In genomic region chr14:68218471-68218870, GRCm38 (mm10) we compare ENCODE assay signal across 11 mouse cellular contexts.
DNase-seq lines count a peak whose midpoint lies in the region; ATAC-seq and TF ChIP-seq lines count a peak whose summit lies in the region.
"Had no signal": no experiment of that assay in that cellular context is flagged by ENCODE, and none has a peak within 500 bp of the region (broad histone marks: within the 10 kb centered on the region; RNA-seq: fewer than 3 reads in every experiment).

No protein-coding gene starts in this region.

- H3K9me3 ChIP-seq in forebrain, postnatal 0 days (ENCODE audit: low read length) = no peaks in the 10 kb centered on the region
- no peaks in the 10 kb centered on the region for H3K9me3 ChIP-seq in forebrain, embryonic 11.5 days (ENCODE audit: control insufficient read depth, low read length)
- H3K9me3 ChIP-seq in kidney, postnatal 0 days (replicated peaks; ENCODE audit: low read length) = no peaks in the 10 kb centered on the region
- H3K9me3 ChIP-seq in liver, embryonic 11.5 days (ENCODE audit: control insufficient read depth, low read length) = no peaks in the 10 kb centered on the region

- ATAC-seq in forebrain, postnatal 0 days = 0 out of 2 replicates have a peak, but pooled peaks have one; percentile 36
- ATAC-seq in forebrain, embryonic 11.5 days (replicated peaks; ENCODE audit: low FRiP score) = no peak
- no peak for ATAC-seq in kidney, postnatal 0 days (replicated peaks; ENCODE audit: low FRiP score, low read depth)
- ATAC-seq in liver, embryonic 11.5 days (replicated peaks; ENCODE audit: low FRiP score) = no peak
- ATAC-seq: lung, postnatal 0 days; Patski had no signal

- 65% methylated on average over 4 of the region's 4 CpGs for WGBS in forebrain, postnatal 0 days
- WGBS in forebrain, embryonic 11.5 days = 80% methylated on average over 4 of the region's 4 CpGs
- WGBS in kidney, postnatal 0 days = 34% methylated on average over 4 of the region's 4 CpGs
- WGBS in liver, embryonic 11.5 days = 79% methylated on average over 4 of the region's 4 CpGs

- H3K4me2 ChIP-seq in forebrain, postnatal 0 days (ENCODE audit: low read depth) = no peak overlapping the region
- no peak overlapping the region for H3K4me2 ChIP-seq in forebrain, embryonic 11.5 days (ENCODE audit: low read depth, low read length, severe bottlenecking)
- H3K4me2 ChIP-seq in kidney, postnatal 0 days (ENCODE audit: low read length) = no peak overlapping the region
- H3K4me2 ChIP-seq in liver, embryonic 11.5 days = no peak overlapping the region

- no peak for TF ChIP-seq CTCF in forebrain, postnatal 0 days (IDR thresholded peaks at IDR 0.05; ENCODE audit: low read depth)
- TF ChIP-seq CTCF in kidney, postnatal 0 days (IDR thresholded peaks at IDR 0.05; ENCODE audit: low read depth) = no peak

- no peak overlapping the region for H3K9ac ChIP-seq in forebrain, postnatal 0 days
- H3K9ac ChIP-seq in forebrain, embryonic 11.5 days (ENCODE audit: low read length) = no peak overlapping the region
- H3K9ac ChIP-seq in kidney, postnatal 0 days (ENCODE audit: low read depth, low read length) = no peak overlapping the region
- H3K9ac ChIP-seq in liver, embryonic 11.5 days (ENCODE audit: low read depth, low read length) = no peak overlapping the region

- H3K27ac ChIP-seq in forebrain, postnatal 0 days (ENCODE audit: low read depth, low read length) = no peak overlapping the region
- no peak overlapping the region for H3K27ac ChIP-seq in forebrain, embryonic 11.5 days (ENCODE audit: low read depth, low read length)
- H3K27ac ChIP-seq in kidney, postnatal 0 days = no peak overlapping the region
- H3K27ac ChIP-seq in liver, embryonic 11.5 days (ENCODE audit: low read depth, low read length) = no peak overlapping the region
- H3K27ac ChIP-seq: stomach, postnatal 0 days had no signal

- H3K27me3 ChIP-seq in forebrain, postnatal 0 days (ENCODE audit: insufficient read depth, low read length) = no peaks in the 10 kb centered on the region
- H3K27me3 ChIP-seq in forebrain, embryonic 11.5 days (ENCODE audit: control insufficient read depth, insufficient read depth, low read length) = no peaks in the 10 kb centered on the region
- H3K27me3 ChIP-seq in kidney, postnatal 0 days (ENCODE audit: insufficient read depth, low read length) = no peaks in the 10 kb centered on the region
- H3K27me3 ChIP-seq in liver, embryonic 11.5 days (replicated peaks; ENCODE audit: control insufficient read depth, insufficient read depth, low read length) = no peaks in the 10 kb centered on the region

- DNase-seq in forebrain, postnatal 0 days = peak; percentile 28
- DNase-seq in forebrain, embryonic 11.5 days (ENCODE audit: low spot score) = no peak
- peak; percentile 6 for DNase-seq in kidney, postnatal 0 days (ENCODE audit: low spot score)
- DNase-seq in kidney, adult 8-10 months = no peak
- peak; percentile 27 for DNase-seq in cerebellum, adult 11 months
- peak; percentile 10 to 14 for DNase-seq in left cerebral cortex, adult 8-10 months (ENCODE audit: low spot score in 2 of 2)
- no peak for DNase-seq in liver, embryonic 11.5 days (ENCODE audit: low spot score)
- DNase-seq in urinary bladder, postnatal 14 days (ENCODE audit: low spot score) = no peak

- H3K36me3 ChIP-seq in forebrain, postnatal 0 days (ENCODE audit: insufficient read depth) = no peaks in the 10 kb centered on the region
- no peaks in the 10 kb centered on the region for H3K36me3 ChIP-seq in forebrain, embryonic 11.5 days (ENCODE audit: control insufficient read depth, insufficient read depth, low read length)
- no peaks in the 10 kb centered on the region for H3K36me3 ChIP-seq in kidney, postnatal 0 days (ENCODE audit: insufficient read depth, low read length)
- no peaks in the 10 kb centered on the region for H3K36me3 ChIP-seq in liver, embryonic 11.5 days (ENCODE audit: control insufficient read depth, insufficient read depth, low read length)

- no peak overlapping the region for H3K4me3 ChIP-seq in forebrain, postnatal 0 days (ENCODE audit: low read depth, low read length)
- no peak overlapping the region for H3K4me3 ChIP-seq in forebrain, embryonic 11.5 days (ENCODE audit: low read depth, low read length)
- H3K4me3 ChIP-seq in kidney, postnatal 0 days (replicated peaks; ENCODE audit: low read depth, low read length) = no peak overlapping the region
- no peak overlapping the region for H3K4me3 ChIP-seq in liver, embryonic 11.5 days (ENCODE audit: low read depth, low read length)

- H3K4me1 ChIP-seq in forebrain, postnatal 0 days (ENCODE audit: insufficient read depth) = no peaks in the 10 kb centered on the region
- H3K4me1 ChIP-seq in forebrain, embryonic 11.5 days (replicated peaks; ENCODE audit: control insufficient read depth, insufficient read depth, low read length) = no peaks in the 10 kb centered on the region
- H3K4me1 ChIP-seq in kidney, postnatal 0 days (replicated peaks; ENCODE audit: insufficient read depth, low read length) = no peaks in the 10 kb centered on the region
- no peaks in the 10 kb centered on the region for H3K4me1 ChIP-seq in liver, embryonic 11.5 days (replicated peaks; ENCODE audit: control insufficient read depth, insufficient read depth, low read length)

Comparison
In these comparisons a context has a peak if more than half of its experiments do, and no peak if none do; other contexts are left out.
1. DNase-seq: peak in forebrain, postnatal 0 days (single experiment), kidney, postnatal 0 days (single experiment), cerebellum, adult 11 months (single experiment) and left cerebral cortex, adult 8-10 months (2 of 2); none in forebrain, embryonic 11.5 days (single experiment), kidney, adult 8-10 months (0 of 2), liver, embryonic 11.5 days (single experiment) and urinary bladder, postnatal 14 days (single experiment).